Mouse (Mus musculus) kidney, adult 11 months (tissue): Measurements from ENCODE around the gene Hsf5.
A peak's percentile ranks its signal among the peaks of the same experiment; 100 is the strongest.

ENCODE experiments used
- DNase-seq: peaks from one replicate; pipeline ENCODE4 v3.0.0; 2022

Hsf5 gene

DNA sequence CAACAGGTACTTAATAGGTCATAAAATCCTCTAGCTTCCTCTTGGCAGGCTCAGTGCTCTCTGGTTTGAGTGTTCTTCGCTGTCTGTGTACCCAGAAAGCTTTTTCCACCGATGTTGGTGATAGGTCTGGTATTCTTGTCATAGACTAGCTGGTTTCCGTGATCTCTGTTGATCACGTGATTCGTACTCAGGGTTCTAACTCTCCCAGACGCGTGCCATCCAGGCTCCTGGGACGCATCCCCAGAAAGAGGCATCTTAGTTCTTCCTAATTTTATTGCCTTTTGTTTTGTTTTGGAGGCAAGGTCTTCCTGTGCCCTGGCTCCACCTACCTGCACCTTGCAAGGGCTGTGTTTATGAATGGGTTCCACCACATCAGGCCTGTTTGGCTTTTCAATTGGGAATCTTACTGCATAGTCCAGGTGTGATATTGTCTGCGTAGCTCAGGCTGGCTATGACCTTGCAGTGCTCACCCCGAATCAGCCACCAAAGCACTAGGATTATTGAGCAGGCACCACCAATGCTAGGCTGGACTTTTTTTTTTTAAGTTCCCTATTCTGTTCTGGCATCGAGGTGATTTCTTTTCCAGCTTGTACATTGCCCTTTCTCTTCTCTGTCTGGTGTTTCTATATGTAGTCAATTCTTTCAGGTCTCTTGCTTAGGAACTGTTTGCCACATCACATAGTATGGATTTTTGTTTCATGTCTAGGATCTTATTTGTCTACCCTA, 71.7 kb downstream of the Hsf5 start:
- no peak for DNase-seq

DNA sequence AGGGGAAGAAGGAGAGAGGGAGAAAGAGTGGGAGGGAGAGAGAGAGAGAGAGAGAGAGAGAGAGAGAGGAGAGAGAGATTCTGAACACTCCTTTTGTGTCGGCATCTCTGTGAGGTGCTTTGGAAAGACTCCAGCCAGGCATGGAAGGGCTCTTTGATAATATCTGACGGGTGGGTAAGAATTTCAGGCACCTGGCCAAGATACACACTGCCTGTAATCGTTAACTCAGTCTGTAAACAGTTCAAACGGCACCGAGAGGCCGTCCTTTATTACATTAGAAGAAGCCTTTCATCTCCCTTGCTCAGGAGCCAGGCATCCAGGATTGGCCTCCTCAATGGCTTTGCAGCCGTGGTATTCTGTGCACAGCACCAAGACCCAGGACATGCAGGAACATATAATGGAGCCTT, 72.4 kb downstream of the Hsf5 start:
- DNase-seq, result peak; percentile 81

DNA sequence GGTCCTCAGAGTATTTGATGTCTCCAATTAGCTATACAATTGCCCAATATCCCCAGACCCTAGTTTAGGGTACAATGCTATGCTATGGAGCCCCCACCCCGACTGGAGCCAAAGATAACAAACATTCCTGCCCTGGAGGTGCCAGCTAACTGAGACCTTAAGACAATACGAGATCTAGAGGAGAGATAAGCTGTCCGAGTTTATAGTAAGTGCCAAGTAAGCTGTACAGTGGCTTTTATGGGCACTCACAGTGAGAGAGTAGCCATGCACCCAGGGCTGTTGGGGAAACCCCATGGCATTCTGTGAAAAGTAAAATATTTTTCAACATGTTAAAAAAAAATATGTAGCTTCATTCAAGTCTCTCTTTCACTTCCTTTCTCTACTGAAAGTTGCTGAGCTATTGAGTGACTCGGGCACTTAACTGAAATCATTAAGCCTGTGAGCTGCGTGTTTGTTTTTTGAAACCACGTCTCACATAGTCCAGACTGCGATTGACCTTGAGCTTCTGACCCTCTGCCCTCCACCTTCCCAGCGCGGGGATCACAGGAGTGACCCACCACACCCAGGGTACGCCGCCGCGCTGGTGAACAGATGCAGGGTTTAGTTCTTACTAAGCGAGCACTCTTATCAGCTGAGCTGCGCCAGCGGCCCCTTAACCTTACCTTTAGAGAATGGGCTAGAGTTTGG, 73.2 kb downstream of the Hsf5 start:
- no peak for DNase-seq

DNA sequence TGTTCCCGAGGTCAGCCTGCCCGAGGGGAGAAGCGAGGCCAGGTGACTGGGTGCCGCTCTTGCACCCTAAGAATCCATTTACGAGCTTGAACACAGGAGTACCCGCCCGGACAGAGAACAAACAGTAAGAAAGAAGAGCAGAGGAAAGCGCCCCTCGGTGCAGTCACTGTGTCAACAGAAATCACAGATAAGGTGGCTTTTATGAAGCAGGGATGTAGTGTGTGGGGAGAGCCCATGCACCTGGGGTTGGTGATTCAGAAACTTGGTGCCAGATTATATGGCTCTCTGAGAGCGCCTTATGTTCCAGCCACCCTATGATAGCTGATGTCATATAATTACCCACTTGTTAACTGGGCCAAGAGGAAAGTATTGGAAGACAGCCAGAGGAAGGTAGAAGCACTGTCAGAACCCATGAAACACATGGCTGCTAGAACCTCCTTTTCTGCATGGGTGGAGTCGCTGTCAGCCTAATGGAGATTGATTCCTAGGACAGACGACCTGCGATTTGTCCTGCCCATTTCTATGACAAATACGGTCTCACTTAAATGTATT, 80.2 kb downstream of the Hsf5 start:
- no peak for DNase-seq

DNA sequence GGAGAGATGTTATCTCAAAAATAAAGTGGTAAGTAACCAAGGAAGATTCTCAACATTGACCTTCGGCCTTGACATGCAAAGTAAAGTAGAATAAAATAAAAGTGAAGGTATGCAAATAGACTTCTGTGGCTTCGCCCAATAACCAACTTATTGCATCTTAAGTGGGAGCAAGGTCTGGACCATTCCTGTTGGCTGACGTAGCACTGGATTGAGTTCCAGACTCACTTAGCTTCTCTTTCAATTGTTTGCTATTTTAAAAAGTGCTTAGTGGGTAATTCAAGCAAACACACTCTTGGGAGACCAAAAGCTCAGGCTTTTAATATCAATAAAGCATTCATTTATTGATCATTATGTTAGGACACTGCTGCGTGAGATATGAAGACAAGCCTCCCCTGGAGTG, 81.2 kb downstream of the Hsf5 start:
- DNase-seq, result no peak

DNA sequence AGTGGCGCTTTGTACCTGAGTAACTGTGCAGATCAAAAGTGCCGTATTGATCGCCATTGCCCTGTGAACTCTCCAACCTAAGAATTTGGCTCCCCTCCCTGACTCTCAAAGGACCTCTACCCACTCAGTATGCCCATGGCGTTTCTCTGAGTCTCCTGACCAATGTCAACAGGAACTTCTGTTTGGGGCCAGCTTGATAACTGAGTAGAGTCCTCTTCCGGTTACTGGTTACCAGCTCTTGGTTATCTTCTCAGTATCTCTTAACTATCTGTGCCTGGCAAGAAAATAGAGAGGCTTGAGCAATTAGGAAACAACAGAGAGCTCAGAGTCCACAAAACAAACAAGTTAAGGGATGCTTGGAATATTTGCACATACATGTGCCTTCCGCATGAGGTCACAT, 84.1 kb downstream of the Hsf5 start:
- no peak for DNase-seq

DNA sequence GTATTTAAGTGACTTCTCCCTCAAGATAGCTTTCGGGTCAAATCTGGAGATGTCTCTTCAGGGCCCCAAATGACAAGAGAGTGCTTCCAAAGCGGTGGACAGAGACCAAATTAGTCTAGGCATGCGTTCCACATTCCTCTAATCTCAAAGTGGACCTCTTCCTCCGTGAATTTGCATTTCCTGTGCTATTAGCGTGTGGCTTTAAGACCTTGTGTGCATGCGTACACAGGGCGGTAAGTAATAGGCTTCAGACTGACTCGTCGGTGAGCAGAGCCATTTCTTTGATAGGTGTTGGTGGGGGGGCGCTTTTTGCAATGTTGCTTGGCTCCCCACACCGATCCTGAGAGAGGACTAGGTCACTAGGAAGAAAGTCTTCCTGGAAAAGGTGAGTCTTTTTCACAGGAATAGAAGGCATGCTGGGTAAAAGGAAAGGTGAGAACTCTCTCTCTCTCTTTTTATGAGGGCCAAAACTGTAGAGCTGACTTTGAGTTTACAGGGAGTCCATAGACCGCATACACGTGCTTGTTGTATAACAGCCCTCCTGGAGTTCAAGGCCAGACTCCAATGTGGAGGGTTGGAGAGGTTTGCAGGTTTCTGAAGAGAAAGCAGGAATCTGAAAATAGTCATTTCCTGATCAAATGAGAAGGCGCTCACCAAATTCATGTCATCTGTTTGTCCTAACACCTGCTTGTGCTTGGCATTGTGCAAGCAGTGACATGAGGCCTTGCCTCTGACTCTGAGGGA, 85.1 kb downstream of the Hsf5 start:
- DNase-seq, result peak; percentile 36

DNA sequence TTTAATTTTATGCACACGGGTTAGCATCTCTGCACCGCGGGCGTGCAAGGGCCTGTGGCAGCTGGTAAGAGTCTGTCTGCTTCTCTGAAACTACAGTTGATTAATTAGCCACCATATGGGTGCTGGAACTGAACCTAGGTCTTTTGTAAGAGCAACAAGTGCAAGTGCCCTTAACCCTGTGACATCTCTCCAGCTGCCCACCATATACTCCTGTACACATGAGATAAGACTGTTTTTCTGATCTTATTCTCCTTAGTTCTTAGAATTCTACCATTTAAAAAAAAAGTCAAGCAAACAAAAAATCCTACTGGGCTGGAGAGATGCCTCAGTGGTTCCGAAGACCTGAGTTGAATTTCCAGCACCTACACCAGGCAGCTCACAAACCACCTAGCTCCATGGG, 86.7 kb downstream of the Hsf5 start:
- no peak for DNase-seq

DNA sequence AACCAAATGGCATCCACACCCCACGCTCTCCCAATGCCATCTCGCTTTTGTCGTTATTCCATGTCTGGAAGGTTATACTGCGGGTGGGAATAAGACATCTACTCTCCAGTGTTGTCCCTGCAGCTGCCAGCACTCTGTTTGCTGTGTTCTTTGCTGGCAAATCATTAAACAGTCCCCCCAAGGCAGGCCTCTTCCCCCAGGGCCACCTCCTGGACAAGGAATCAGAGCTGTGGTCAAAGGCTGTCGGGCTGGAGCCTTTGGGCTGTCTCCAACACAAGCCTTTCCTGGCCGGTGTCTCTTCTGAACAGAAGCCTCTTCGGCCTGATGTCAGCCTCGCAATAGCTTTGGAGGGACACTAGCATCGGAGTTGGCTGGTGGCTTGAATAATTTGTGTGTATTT, 87.3 kb downstream of the Hsf5 start:
- peak; percentile 73 for DNase-seq

DNA sequence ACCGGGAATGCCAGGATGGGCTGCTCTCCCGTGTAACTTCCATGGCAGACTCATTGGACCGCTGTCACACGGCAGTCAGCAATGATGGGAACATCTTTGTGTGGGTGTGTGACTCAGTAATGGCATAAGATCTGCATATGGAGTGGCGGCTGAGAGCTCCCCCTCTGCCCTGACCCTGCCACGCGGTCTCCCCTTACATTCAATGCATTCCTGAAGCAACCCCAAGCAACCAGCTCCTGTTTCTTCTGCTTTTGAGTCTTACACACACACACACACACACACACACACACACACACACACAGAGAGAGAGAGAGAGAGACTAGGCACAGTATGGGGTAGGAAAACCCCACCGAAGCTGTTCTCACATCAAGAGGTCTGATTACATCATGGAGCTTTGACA, 90.6 kb downstream of the Hsf5 start:
- no peak for DNase-seq

DNA sequence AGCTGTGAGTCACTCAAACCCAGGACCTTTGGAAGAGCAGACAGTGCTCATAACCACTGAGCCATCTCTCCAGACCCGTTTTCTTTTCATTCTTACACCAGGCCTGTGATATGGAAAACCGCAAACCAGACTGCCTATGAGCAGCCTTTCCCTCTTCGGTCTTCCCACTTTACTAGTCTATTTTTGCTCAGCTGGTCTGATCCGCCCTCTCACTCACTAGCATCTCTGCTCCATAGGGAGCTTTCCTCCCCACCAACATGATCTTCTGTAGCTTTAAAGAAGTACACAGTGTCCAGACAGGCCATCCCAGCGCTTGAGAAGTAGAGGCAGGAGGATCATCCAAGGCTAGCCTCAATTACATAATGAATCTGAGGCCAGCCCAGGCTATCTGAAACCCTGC, 92.0 kb downstream of the Hsf5 start:
- DNase-seq, result no peak
